Mouse (Mus musculus): ENCODE data around the gene Taf9. TPM values are rescaled to one million over a fixed set of nuclear protein-coding genes. Genes with fewer than 3 reads are reported as not detected.

Gene Taf9
- total RNA-seq (2015; ENCODE audit: low replicate concordance) (3.3 and 15.0 TPM in 2 replicates), total RNA-seq (2017; ENCODE audit: low replicate concordance) (2.2 and 16.3 TPM in 2 replicates)

DNA sequence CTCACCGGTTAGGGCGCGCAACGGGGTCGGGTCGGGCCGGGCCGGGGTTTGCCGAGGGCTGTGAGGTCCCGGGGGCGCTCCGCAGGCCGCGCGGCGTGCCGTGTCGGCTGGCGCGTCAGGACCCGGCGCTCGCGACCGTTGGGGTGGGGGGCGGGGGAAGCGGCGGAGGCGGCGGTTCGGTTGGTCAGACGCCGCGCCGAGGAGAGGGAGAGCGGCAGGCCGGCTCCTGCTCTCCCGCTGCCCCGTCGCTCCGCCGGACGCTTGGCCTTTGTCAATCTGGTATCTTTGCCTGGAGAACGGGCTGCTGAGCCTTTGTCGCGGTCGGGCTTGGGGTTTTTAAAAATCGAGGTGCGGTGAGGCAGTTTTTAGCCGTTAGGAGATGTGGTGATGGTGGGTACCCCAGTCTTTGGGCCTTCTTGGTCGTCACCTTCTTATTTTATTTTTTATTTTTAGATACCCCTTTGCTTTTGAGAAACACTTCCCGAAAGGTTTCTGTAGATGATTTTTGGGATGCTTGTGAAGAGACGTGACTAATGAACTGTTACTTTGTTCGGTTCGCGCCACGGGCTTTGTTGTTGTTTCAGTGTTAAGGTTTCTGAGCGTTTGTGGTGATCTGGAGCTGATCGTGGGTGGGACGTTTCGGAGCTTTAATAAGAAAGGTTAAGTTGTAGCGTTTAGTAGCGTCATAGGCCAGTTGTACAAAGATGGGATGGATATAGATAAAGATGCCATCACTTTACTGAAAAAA is at the start of gene Taf9:
Gene Taf9, plus strand, starts transcription at position 141 of the 748 bp plus-strand sequence.
- ATAC-seq (replicated peaks; ENCODE audit: low FRiP score, poor library complexity, severe bottlenecking), result peak; percentile 42

GRCm38 (mm10) chr13:100602239-100602902 is 49.0 kb upstream of the Taf9 start:
- ATAC-seq (replicated peaks; ENCODE audit: low FRiP score, poor library complexity, severe bottlenecking), result no peak

DNA sequence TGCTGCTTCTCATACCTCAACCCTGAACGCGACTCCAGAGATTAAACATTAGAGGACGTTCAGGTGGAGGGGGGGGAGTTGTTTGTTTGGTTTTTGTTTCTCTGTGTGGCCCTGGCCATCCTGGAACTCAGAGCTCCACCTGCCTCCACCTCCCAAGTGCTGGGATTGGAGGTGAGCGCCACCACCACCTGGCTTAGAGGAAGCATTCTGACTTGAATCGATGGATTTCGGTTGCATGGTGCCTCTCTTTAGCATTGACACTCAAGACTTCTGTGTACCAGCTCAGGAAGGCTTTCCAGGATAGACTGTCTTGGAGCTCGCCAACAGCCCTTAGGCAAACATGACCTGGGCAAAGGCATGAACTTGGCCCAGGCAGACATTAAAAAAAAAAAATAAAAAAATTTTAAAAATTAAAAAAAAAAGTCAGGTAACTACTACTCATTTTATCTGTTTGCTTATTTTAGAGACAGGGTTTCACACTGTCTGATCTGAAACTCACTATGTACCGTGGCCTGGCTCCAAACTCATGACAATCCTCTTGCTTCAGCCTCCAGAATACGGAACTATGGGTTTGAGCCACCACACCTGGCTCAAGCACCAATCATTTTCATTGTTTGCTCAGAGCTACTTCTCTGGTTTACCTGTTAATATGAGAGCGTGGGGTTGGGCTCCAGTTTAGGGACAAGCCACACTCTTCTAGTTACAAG is 48.2 kb upstream of the Taf9 start:
- ATAC-seq (replicated peaks; ENCODE audit: low FRiP score, poor library complexity, severe bottlenecking), result no peak

DNA sequence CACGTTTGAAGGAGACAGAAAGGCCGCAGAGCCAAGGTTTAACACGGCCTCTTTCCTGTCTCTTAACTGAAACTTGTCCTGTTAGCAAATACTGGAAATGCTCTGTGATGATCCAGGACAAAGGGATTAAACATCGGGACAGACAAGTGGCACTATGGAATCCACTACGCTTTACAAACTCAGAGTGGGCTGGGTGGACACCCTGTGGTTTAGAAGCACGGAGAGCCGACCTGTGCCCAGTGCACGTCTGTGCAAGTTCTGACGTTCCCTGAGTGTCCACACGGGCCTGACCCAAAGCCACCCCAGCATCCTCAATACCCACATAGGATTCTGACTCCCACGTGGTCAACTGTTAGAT is 47.7 kb upstream of the Taf9 start:
- no peak for ATAC-seq (replicated peaks; ENCODE audit: low FRiP score, poor library complexity, severe bottlenecking)

- no peak for ATAC-seq (replicated peaks; ENCODE audit: low FRiP score, poor library complexity, severe bottlenecking)
Measured at GRCm38 (mm10) chr13:100605845-100606244, 45.5 kb upstream of the Taf9 start.

- no peak for ATAC-seq (replicated peaks; ENCODE audit: low FRiP score, poor library complexity, severe bottlenecking)
Measured at GRCm38 (mm10) chr13:100607756-100608155, 43.6 kb upstream of the Taf9 start.

DNA sequence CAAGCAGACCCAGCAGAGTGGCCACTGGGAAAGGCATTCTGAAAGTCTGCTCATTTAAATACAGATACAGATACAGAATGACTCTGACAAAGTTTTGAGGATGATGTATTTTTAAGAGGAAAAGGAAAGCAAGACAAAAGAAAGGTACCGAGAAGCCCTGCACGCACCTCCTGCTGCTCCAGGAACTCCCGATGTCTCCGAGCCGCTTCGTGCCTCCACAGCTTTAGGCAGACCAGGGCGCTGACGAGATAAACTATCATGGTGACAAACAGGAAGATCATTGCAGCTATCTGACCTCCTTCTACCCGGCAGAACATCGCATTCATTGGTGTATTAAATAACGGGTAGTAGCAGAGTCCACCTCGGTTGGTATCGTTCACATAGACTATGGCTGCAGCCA is 40.1 kb upstream of the Taf9 start:
- no peak for ATAC-seq (replicated peaks; ENCODE audit: low FRiP score, poor library complexity, severe bottlenecking)

DNA sequence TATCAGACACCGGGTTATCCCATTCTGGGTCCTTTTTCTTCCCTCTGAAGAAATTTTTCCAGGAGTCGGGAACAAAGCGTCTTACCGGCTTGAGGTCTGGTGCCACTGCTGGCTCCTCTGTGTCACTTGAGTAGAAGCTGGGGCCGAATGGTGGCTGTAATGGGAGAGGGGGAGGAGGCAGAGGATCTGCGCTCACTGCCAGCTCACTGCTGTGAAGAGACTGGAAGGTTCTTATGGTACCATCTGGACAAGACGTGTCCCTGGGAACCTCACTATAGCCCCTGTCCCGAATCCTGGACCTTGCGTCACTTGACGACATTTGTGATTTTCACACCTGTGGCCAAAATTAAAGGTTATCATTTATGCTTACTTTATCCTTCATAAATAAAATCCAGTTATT is 39.1 kb upstream of the Taf9 start:
- ATAC-seq (replicated peaks; ENCODE audit: low FRiP score, poor library complexity, severe bottlenecking), result no peak

DNA sequence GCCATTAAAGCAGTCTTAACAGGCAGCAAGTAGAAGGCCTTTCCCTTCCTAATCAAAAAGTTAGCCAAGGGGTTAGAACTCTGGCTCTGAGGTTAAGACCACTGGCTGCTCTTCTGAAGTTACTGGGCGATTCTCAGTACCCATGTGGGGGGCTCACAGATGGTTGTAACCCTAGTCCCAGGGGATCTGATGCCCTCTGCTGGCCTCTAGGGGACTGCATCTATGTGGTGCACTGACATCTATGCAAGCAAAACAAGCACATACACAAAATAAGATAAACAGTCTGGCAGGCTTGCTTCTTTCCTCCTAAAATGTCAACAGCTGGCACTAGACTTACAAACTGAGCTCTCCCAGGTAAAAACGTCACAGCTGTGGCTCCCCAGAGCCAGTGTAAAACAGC is 38.5 kb upstream of the Taf9 start:
- no peak for ATAC-seq (replicated peaks; ENCODE audit: low FRiP score, poor library complexity, severe bottlenecking)

GRCm38 (mm10) chr13:100616181-100617087 is 34.9 kb upstream of the Taf9 start, which contains the start of gene Marveld2:
Marveld2 (minus strand) TSS chr13:100616971.
- ATAC-seq (replicated peaks; ENCODE audit: low FRiP score, poor library complexity, severe bottlenecking), result peak; percentile 90

- no peak for ATAC-seq (replicated peaks; ENCODE audit: low FRiP score, poor library complexity, severe bottlenecking)
Measured at GRCm38 (mm10) chr13:100617583-100617982, 33.8 kb upstream of the Taf9 start.

DNA sequence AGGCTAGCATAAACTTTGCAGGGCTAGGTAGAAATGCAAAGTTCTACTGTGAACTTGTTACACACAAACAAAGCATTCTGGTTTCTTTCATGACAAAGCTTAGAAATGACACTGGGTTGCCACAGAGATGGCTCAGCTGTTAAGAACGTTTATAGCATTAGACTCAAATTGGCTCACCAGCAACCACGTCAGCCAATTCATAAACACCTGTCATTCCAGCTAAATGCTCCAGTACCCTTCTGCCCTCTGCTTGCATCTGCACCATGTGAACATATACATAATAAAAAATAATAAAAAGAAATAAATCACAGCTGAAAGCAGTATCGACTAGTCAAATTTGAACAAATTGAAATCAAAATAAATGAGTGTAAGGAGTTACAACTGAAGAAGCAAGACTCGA is 29.1 kb upstream of the Taf9 start:
- ATAC-seq (replicated peaks; ENCODE audit: low FRiP score, poor library complexity, severe bottlenecking), result no peak

DNA sequence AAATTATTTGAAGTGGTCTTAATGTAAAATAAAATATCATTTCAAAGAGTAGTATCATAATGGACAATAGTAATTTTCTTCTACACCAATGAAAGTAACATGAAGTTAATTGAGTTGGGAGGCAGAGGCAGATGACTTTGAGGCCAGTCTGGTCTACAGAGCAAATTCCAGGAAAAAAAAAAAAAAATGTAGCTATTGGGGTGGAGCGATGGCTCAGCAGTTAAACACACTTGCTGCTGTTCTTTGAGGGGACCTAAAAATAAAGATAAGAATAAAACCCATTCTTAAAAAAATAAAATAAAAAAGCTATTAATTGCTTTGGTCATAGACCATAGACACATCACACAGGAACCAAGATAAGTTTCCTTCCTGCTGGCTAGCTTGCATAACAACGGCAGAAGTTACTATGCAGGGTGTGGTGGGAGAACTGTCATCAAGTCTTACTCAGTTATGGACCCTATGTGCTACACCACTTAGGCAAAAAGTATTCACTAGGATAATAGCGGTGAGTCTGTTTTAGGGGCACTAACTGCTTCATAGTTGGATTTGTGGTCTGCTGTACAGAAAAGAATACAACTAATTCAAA is 17.2 kb upstream of the Taf9 start:
- no peak for ATAC-seq (replicated peaks; ENCODE audit: low FRiP score, poor library complexity, severe bottlenecking)

- no peak for ATAC-seq (replicated peaks; ENCODE audit: low FRiP score, poor library complexity, severe bottlenecking)
Measured at GRCm38 (mm10) chr13:100642471-100643209, 8.7 kb upstream of the Taf9 start.

DNA sequence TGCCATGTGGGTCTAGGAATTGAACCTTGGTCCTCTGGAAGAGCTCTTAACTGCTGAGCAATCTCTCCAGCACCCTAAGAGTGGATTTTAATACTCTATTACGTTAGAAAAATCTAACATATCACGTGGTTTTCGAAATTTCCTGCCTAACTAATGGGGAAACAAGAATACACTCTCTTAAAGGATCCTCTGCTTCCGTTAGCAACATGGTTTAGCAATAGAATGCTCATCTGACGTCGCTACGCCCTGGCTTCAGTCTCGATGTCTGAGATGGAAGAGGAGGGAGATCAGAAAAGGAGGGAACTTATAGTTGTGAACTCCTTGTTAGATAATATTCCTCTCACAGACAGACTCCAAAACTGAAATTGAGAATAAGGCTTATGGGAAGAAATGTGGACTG is 3.2 kb upstream of the Taf9 start:
- ATAC-seq (replicated peaks; ENCODE audit: low FRiP score, poor library complexity, severe bottlenecking), result no peak

GRCm38 (mm10) chr13:100650550-100651438 is 585 bp upstream of the Taf9 start, which contains the start of the genes Ak6 and Rad17:
Ak6 (plus strand) TSS chr13:100650979.
Rad17 (minus strand) TSS chr13:100651051.
- peak; percentile 97 for ATAC-seq (replicated peaks; ENCODE audit: low FRiP score, poor library complexity, severe bottlenecking)

DNA sequence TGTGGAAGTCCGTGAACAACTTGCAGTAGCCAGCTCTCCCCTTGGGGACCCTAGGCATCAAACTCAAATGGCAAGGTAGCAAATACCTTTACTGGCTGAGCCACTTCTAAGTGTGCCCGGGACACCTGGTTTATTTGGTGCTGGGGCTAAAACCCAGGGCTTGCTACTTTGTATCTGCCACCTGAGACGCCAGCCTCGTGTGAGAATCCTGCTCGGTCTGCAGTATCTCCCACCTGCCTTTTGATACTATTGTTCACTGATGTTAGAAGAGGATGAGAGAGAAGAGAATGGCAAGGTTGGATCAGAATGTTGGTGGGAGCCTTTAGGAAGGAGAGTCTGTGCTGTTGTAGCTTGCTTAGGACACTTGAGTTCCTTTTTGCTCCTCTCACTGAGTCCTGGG is 6.7 kb downstream of the Taf9 start:
- ATAC-seq (replicated peaks; ENCODE audit: low FRiP score, poor library complexity, severe bottlenecking), result no peak

All from erythroblast, adult 5-6 weeks (primary cell).